Mouse (Mus musculus): Measurements from ENCODE around the gene Apol8.

Gene Apol8

GRCm38 (mm10) chr15:77756848-77757247 lies at the start of gene Apol8:
Apol8 (minus strand) TSS chr15:77757003.
- DNase-seq: peak in 1 of 2 experiments; percentile 55

- no peak for DNase-seq
Measured at GRCm38 (mm10) chr15:77805657-77806056, 48.9 kb upstream of the Apol8 start.

GRCm38 (mm10) chr15:77804949-77805348 lies 48.1 kb upstream of the Apol8 start:
- DNase-seq: no peak

- DNase-seq: no peak
Measured at GRCm38 (mm10) chr15:77804460-77804859, 47.7 kb upstream of the Apol8 start.

GRCm38 (mm10) chr15:77803747-77804146 lies 46.9 kb upstream of the Apol8 start:
- no peak for DNase-seq

- DNase-seq: no peak
Measured at GRCm38 (mm10) chr15:77802992-77803391, 46.2 kb upstream of the Apol8 start.

GRCm38 (mm10) chr15:77801188-77801587 lies 44.4 kb upstream of the Apol8 start:
- DNase-seq: no peak

GRCm38 (mm10) chr15:77800511-77800910 lies 43.7 kb upstream of the Apol8 start:
- peak; percentile 86 to 90 for DNase-seq

GRCm38 (mm10) chr15:77799491-77800474 lies 43.0 kb upstream of the Apol8 start:
- DNase-seq: peak in 1 of 2 experiments; percentile 48

- peak; percentile 82 to 83 for DNase-seq
Measured at GRCm38 (mm10) chr15:77798664-77799490, 42.1 kb upstream of the Apol8 start.

- DNase-seq: peak; percentile 58 to 70
Measured at GRCm38 (mm10) chr15:77797609-77798411, 41.0 kb upstream of the Apol8 start.

GRCm38 (mm10) chr15:77796409-77797035 lies 39.7 kb upstream of the Apol8 start:
- no peak for DNase-seq

- no peak for DNase-seq
Measured at GRCm38 (mm10) chr15:77794908-77795356, 38.1 kb upstream of the Apol8 start.

GRCm38 (mm10) chr15:77794138-77794907 lies 37.5 kb upstream of the Apol8 start:
- DNase-seq: no peak

GRCm38 (mm10) chr15:77793554-77793953 lies 36.8 kb upstream of the Apol8 start:
- no peak for DNase-seq

GRCm38 (mm10) chr15:77793094-77793493 lies 36.3 kb upstream of the Apol8 start:
- no peak for DNase-seq

- DNase-seq: no peak
Measured at GRCm38 (mm10) chr15:77792056-77792455, 35.3 kb upstream of the Apol8 start.

- no peak for DNase-seq
Measured at GRCm38 (mm10) chr15:77790656-77791405, 34.0 kb upstream of the Apol8 start.

- DNase-seq: no peak
Measured at GRCm38 (mm10) chr15:77789186-77789585, 32.4 kb upstream of the Apol8 start.

- DNase-seq: no peak
Measured at GRCm38 (mm10) chr15:77788356-77788755, 31.6 kb upstream of the Apol8 start.
